Mouse (Mus musculus) thymus, postnatal 25 days (tissue): ENCODE results near the gene Slc25a51.
"Not testable (repeated sequence)": the region's sequence is repeated elsewhere in the genome, so short reads cannot be mapped to it uniquely, and the experiment has no call there.

Experiments used
- DNase-seq: peaks from one replicate; pipeline ENCODE4 v3.0.0; 2022

Gene Slc25a51

GRCm38 (mm10) chr4:45393658-45394057 is 14.9 kb downstream of the Slc25a51 start:
- no peak for DNase-seq

- no peak for DNase-seq
These were observed 15.6 kb downstream of the Slc25a51 start for GRCm38 (mm10) chr4:45392994-45393393.

- DNase-seq: no peak
These were observed 16.0 kb downstream of the Slc25a51 start for GRCm38 (mm10) chr4:45392572-45392971.

- DNase-seq: no peak
These were observed 16.5 kb downstream of the Slc25a51 start for GRCm38 (mm10) chr4:45392099-45392498.

GRCm38 (mm10) chr4:45387296-45387695 is 21.3 kb downstream of the Slc25a51 start:
- DNase-seq: not testable (repeated sequence)

- not testable (repeated sequence) for DNase-seq
These were observed 26.4 kb downstream of the Slc25a51 start for GRCm38 (mm10) chr4:45382133-45382532.

GRCm38 (mm10) chr4:45380903-45381580 is 27.5 kb downstream of the Slc25a51 start:
- not testable (repeated sequence) for DNase-seq

GRCm38 (mm10) chr4:45376573-45376972 is 32.0 kb downstream of the Slc25a51 start:
- DNase-seq: no peak

GRCm38 (mm10) chr4:45374879-45375278 is 33.7 kb downstream of the Slc25a51 start:
- DNase-seq: no peak

GRCm38 (mm10) chr4:45371261-45371660 is 37.3 kb downstream of the Slc25a51 start:
- no peak for DNase-seq

- no peak for DNase-seq
These were observed 51.9 kb downstream of the Slc25a51 start for GRCm38 (mm10) chr4:45356653-45357052.
